Mouse (Mus musculus): ENCODE results near the gene Ccdc85c.

DNA sequence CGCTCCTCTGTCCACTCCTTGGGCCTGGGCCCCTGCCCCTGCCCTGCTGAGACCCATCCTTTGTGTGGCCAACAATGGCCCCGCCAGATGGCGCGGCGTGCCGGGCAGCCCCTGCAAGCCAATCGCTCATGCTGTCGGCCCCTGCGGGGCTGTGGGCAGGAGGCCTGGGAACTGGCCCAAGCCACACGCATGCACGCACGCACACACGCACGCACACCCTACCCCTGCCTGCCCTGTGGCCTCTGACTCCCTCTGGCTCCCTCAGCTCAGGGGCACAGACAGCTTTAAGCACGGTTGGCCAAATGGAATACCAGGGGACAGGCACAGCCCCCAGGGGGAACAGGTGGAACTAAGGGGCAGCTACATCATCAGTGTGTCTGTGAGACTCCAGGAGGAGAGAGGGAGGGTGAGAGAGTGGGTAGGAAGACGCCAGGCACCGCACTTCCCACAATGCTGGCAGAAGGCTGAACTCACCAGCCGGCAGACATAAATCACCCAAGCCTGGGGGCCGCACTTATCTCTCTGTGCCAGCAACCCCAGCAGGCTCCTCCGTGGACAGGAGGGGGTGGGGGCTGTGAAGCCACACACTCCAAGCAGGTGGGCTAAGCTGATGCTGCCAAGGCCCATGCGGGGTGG, 34.2 kb downstream of the Ccdc85c start:
- TF ChIP-seq CTCF (IDR thresholded peaks at IDR 0.05; ENCODE audit: borderline replicate concordance, extremely low read depth, insufficient read depth, insufficient read length) (peak; percentile 21; the same call in 1 of the 2 replicates), POLR2A (IDR thresholded peaks at IDR 0.05; ENCODE audit: borderline replicate concordance, extremely low read depth, insufficient read depth, insufficient read length, poor library complexity, severe bottlenecking) (no peak)

Measured in brain, embryonic 14.5 days (tissue).